Mouse (Mus musculus) neural tube, embryonic 14.5 days (tissue): Measurements from ENCODE around the gene Art3. TPM values are rescaled to one million over a fixed set of nuclear protein-coding genes. Genes with fewer than 3 reads are reported as not detected.

Experiments
- ATAC-seq: fragments of 200-750 bp; cut with Nextera tagmentation; 2 replicates; pipeline ENCODE4 v1.8.0; 2017; ENCODE audit warnings: low read depth, mild to moderate bottlenecking, moderate TSS enrichment, moderate library complexity
- H3K27ac ChIP-seq: fragments of 300-500 bp; sonication (generic); 2 replicates; pipeline ENCODE4 v1.5.1; 2014; ENCODE audit warnings: low read depth, mild to moderate bottlenecking, control low read depth, low read length, moderate library complexity, mixed read lengths
- H3K27me3 ChIP-seq: fragments of 300-500 bp; sonication (generic); 2 replicates; pipeline ENCODE4 v1.6.1; 2014; ENCODE audit warnings: low read length; ENCODE audit not compliant: control insufficient read depth, insufficient read depth
- H3K36me3 ChIP-seq: fragments of 300-500 bp; sonication (generic); 2 replicates; pipeline ENCODE4 v1.6.1; 2014; ENCODE audit warnings: low read length, mixed read lengths; ENCODE audit not compliant: control insufficient read depth, insufficient read depth
- H3K4me1 ChIP-seq: fragments of 300-500 bp; sonication (generic); 2 replicates; pipeline ENCODE4 v1.6.1; 2014; ENCODE audit warnings: low read length; ENCODE audit not compliant: control insufficient read depth, insufficient read depth
- H3K4me2 ChIP-seq: fragments of 300-500 bp; sonication (generic); 2 replicates; pipeline ENCODE4 v1.6.1; 2014; ENCODE audit warnings: mild to moderate bottlenecking, low read depth, low read length, control low read depth
- H3K4me3 ChIP-seq: fragments of 300-500 bp; sonication (generic); 2 replicates; pipeline ENCODE4 v1.5.1; 2014; ENCODE audit warnings: low read depth, low read length, control low read depth, mixed read lengths
- H3K9ac ChIP-seq: fragments of 300-500 bp; sonication (generic); replicated peaks from 2 replicates; pipeline ENCODE4 v1.6.1; 2014; ENCODE audit warnings: low read depth, mild to moderate bottlenecking, control low read depth, low read length, mixed read lengths
- H3K9me3 ChIP-seq: fragments of 300-500 bp; sonication (generic); 2 replicates; pipeline ENCODE4 v1.6.1; 2016; ENCODE audit warnings: low read length; ENCODE audit not compliant: control insufficient read depth
- WGBS: fragments of 180-500 bp; shearing (Covaris S2); extraction: QIAGEN DNeasy Blood & Tissue Kit; methylation state at CpG from one replicate; pipeline ENCODE4 v1.1.7; 2014; 5-methylcytosine and 5-hydroxymethylcytosine counted together
- polyA plus RNA-seq: library from polyadenylated mRNA; unstranded; fragments of >200 nt; fragmentation: Nextera tagmentation; extraction: Ambion mirVana; gene quantifications from 2 replicates; pipeline ENCODE4 v1.2.1, GENCODE M21; 2014

Art3 gene
- polyA plus RNA-seq, 1 experiment from 2014 or later: 6.0 TPM

- Histone ChIP-seq H3K9me3 (no peaks in the 10 kb centered on the region), H3K36me3 (no peaks in the 10 kb centered on the region), H3K27ac (peak overlapping the region; percentile 46), H3K9ac (no peak overlapping the region), H3K4me2 (peak overlapping the region; percentile 12; the same call in 1 of the 2 replicates), H3K4me1 (peaks cover 3% of the 10 kb centered on the region; the same call in 1 of the 2 replicates), H3K4me3 (no peak overlapping the region), H3K27me3 (no peaks in the 10 kb centered on the region)
- ATAC-seq: peak; percentile 92
- whole genome bisulfite sequencing: 48% methylated on average over 13 of the region's 13 CpGs
Measured at GRCm38 (mm10) chr5:92369151-92369994, 37.7 kb downstream of the Art3 start.

GRCm38 (mm10) chr5:92370392-92370791, 38.8 kb downstream of the Art3 start:
- WGBS: 73% methylated on average over 6 of the region's 6 CpGs
- ATAC-seq: no peak
- Histone ChIP-seq H3K9ac (no peak overlapping the region), H3K27me3 (no peaks in the 10 kb centered on the region), H3K4me1 (peaks cover 3% of the 10 kb centered on the region; the same call in 1 of the 2 replicates), H3K36me3 (no peaks in the 10 kb centered on the region), H3K9me3 (no peaks in the 10 kb centered on the region), H3K4me3 (no peak overlapping the region), H3K27ac (no peak overlapping the region), H3K4me2 (no peak overlapping the region)

- H3K27ac ChIP-seq: no peak overlapping the region; the same call in 1 of the 2 replicates
- peak; percentile 28; the same call in 1 of the 2 replicates for ATAC-seq
- H3K36me3 ChIP-seq: no peaks in the 10 kb centered on the region
- H3K9me3 ChIP-seq: no peaks in the 10 kb centered on the region
- WGBS: 65% methylated on average over 6 of the region's 6 CpGs
- no peak overlapping the region for H3K4me2 ChIP-seq
- no peaks in the 10 kb centered on the region for H3K27me3 ChIP-seq
- H3K4me1 ChIP-seq: peaks cover 3% of the 10 kb centered on the region; the same call in 1 of the 2 replicates
- H3K9ac ChIP-seq: no peak overlapping the region
- H3K4me3 ChIP-seq: no peak overlapping the region
Measured at GRCm38 (mm10) chr5:92370891-92371290, 39.3 kb downstream of the Art3 start.

- no peaks in the 10 kb centered on the region for H3K27me3 ChIP-seq
- H3K4me1 ChIP-seq: peaks cover 3% of the 10 kb centered on the region; the same call in 1 of the 2 replicates
- no peak overlapping the region for H3K4me3 ChIP-seq
- WGBS: 53% methylated on average over 14 of the region's 14 CpGs
- H3K9me3 ChIP-seq: no peaks in the 10 kb centered on the region
- H3K36me3 ChIP-seq: no peaks in the 10 kb centered on the region
- no peak overlapping the region for H3K9ac ChIP-seq
- peak; percentile 32; the same call in 1 of the 2 replicates for ATAC-seq
- peak overlapping the region; percentile 28; the same call in 1 of the 2 replicates for H3K27ac ChIP-seq
- no peak overlapping the region for H3K4me2 ChIP-seq
Measured at GRCm38 (mm10) chr5:92371361-92371976, 39.8 kb downstream of the Art3 start.

GRCm38 (mm10) chr5:92372605-92373004, 41.0 kb downstream of the Art3 start:
- H3K9ac ChIP-seq: no peak overlapping the region
- H3K9me3 ChIP-seq: no peaks in the 10 kb centered on the region
- H3K27me3 ChIP-seq: no peaks in the 10 kb centered on the region
- H3K27ac ChIP-seq: no peak overlapping the region
- H3K36me3 ChIP-seq: no peaks in the 10 kb centered on the region
- no peak for ATAC-seq
- no peak overlapping the region for H3K4me2 ChIP-seq
- peaks cover 3% of the 10 kb centered on the region; the same call in 1 of the 2 replicates for H3K4me1 ChIP-seq
- H3K4me3 ChIP-seq: no peak overlapping the region
- WGBS: 54% methylated on average over 2 of the region's 2 CpGs

GRCm38 (mm10) chr5:92374721-92375142, 43.1 kb downstream of the Art3 start:
- no peaks in the 10 kb centered on the region for H3K27me3 ChIP-seq
- H3K4me2 ChIP-seq: no peak overlapping the region
- no peak for ATAC-seq
- no peak overlapping the region for H3K9ac ChIP-seq
- peaks cover 3% of the 10 kb centered on the region; the same call in 1 of the 2 replicates for H3K4me1 ChIP-seq
- H3K4me3 ChIP-seq: no peak overlapping the region
- H3K36me3 ChIP-seq: no peaks in the 10 kb centered on the region
- H3K27ac ChIP-seq: no peak overlapping the region
- H3K9me3 ChIP-seq: no peaks in the 10 kb centered on the region
- WGBS: 52% methylated on average over 6 of the region's 6 CpGs

- WGBS: 80% methylated on average over 17 of the region's 17 CpGs
- no peak overlapping the region for H3K4me3 ChIP-seq
- H3K27ac ChIP-seq: no peak overlapping the region
- peaks cover 3% of the 10 kb centered on the region; the same call in 1 of the 2 replicates for H3K4me1 ChIP-seq
- H3K4me2 ChIP-seq: no peak overlapping the region
- no peak for ATAC-seq
- H3K36me3 ChIP-seq: no peaks in the 10 kb centered on the region
- no peak overlapping the region for H3K9ac ChIP-seq
- no peaks in the 10 kb centered on the region for H3K27me3 ChIP-seq
- H3K9me3 ChIP-seq: no peaks in the 10 kb centered on the region
Measured at GRCm38 (mm10) chr5:92375368-92375767, 43.7 kb downstream of the Art3 start.

GRCm38 (mm10) chr5:92376795-92377405, 45.3 kb downstream of the Art3 start:
- Histone ChIP-seq H3K4me3 (no peak overlapping the region), H3K9ac (no peak overlapping the region), H3K27me3 (no peaks in the 10 kb centered on the region), H3K9me3 (no peaks in the 10 kb centered on the region), H3K4me1 (no peaks in the 10 kb centered on the region), H3K4me2 (no peak overlapping the region), H3K27ac (no peak overlapping the region), H3K36me3 (no peaks in the 10 kb centered on the region)
- 51% methylated on average over 13 of the region's 13 CpGs for WGBS
- no peak for ATAC-seq
